Mouse (Mus musculus) lung, embryonic 15.5 days (tissue): ENCODE results near the gene Syt11. TPM values are rescaled to one million over a fixed set of nuclear protein-coding genes. Genes with fewer than 3 reads are reported as not detected.
"Not testable (repeated sequence)": the region's sequence is repeated elsewhere in the genome, so short reads cannot be mapped to it uniquely, and the experiment has no call there.

ENCODE experiments used
- ATAC-seq: fragments of 200-750 bp; cut with Nextera tagmentation; 2 replicates; pipeline ENCODE4 v1.8.0; 2017; ENCODE audit warnings: moderate number of reproducible peaks, borderline replicate concordance; ENCODE audit not compliant: low FRiP score, low TSS enrichment; ENCODE audit errors: extremely low read depth
- H3K27ac ChIP-seq: fragments of 300-500 bp; sonication (generic); 2 replicates; pipeline ENCODE4 v1.5.1; 2015; ENCODE audit warnings: moderate library complexity, mild to moderate bottlenecking, inconsistent platforms
- H3K27me3 ChIP-seq: fragments of 300-500 bp; sonication (generic); 2 replicates; pipeline ENCODE4 v1.6.1; 2015; ENCODE audit warnings: inconsistent platforms
- H3K36me3 ChIP-seq: fragments of 300-500 bp; sonication (generic); 2 replicates; pipeline ENCODE4 v1.6.1; 2015; ENCODE audit warnings: inconsistent platforms
- H3K4me1 ChIP-seq: fragments of 300-500 bp; sonication (generic); 2 replicates; pipeline ENCODE4 v1.6.1; 2015; ENCODE audit warnings: inconsistent platforms
- H3K4me2 ChIP-seq: fragments of 300-500 bp; sonication (generic); 2 replicates; pipeline ENCODE4 v1.6.1; 2015; ENCODE audit warnings: inconsistent platforms, mild to moderate bottlenecking, moderate library complexity
- H3K4me3 ChIP-seq: fragments of 300-500 bp; sonication (generic); 2 replicates; pipeline ENCODE4 v1.5.1; 2015; ENCODE audit warnings: mild to moderate bottlenecking, inconsistent platforms
- H3K9ac ChIP-seq: fragments of 300-500 bp; sonication (generic); 2 replicates; pipeline ENCODE4 v1.6.1; 2015; ENCODE audit warnings: inconsistent platforms
- H3K9me3 ChIP-seq: fragments of 300-500 bp; sonication (generic); 2 replicates; pipeline ENCODE4 v1.6.1; 2016; ENCODE audit warnings: inconsistent platforms
- WGBS: fragments of 180-500 bp; shearing (Covaris S2); methylation state at CpG from one replicate; pipeline ENCODE4 v1.1.7; 2015; 5-methylcytosine and 5-hydroxymethylcytosine counted together
- polyA plus RNA-seq: library from polyadenylated mRNA; unstranded; fragments of >200 nt; fragmentation: Nextera tagmentation; extraction: Ambion mirVana; gene quantifications from 2 replicates; pipeline ENCODE4 v1.2.1, GENCODE M21; 2015

Syt11 gene
- polyA plus RNA-seq = 7.5 and 7.7 TPM in 2 replicates

- H3K27ac ChIP-seq = 0 out of 2 replicates have a peak within 1 kb of the TSS, but pooled peaks have one; percentile 38
Measured at GRCm38 (mm10) chr3:88774939-88775841, at the start of gene Syt11. Gene Syt11 (minus strand): TSS chr3:88775164.

GRCm38 (mm10) chr3:88803910-88804540 is 29.1 kb upstream of the Syt11 start:
- Histone ChIP-seq H3K27me3 (no peaks in the 10 kb centered on the region), H3K9me3 (no peaks in the 10 kb centered on the region), H3K4me2 (no peak overlapping the region), H3K27ac (no peak overlapping the region), H3K4me3 (no peak overlapping the region), H3K4me1 (no peaks in the 10 kb centered on the region), H3K36me3 (peaks cover 12% of the 10 kb centered on the region), H3K9ac (no peak overlapping the region)
- WGBS = 86% methylated on average over 5 of the region's 5 CpGs
- no peak for ATAC-seq

More at GRCm38 (mm10) chr3:88774939-88775841, at the start of gene Syt11:
- Histone ChIP-seq H3K4me2 (peak within 1 kb of the TSS; percentile 50), H3K4me3 (peak within 1 kb of the TSS; percentile 43), H3K9ac (peak within 1 kb of the TSS; percentile 34)
- H3K4me1 ChIP-seq, H3K36me3 ChIP-seq, H3K27me3 ChIP-seq, H3K9me3 ChIP-seq: not testable (repeated sequence)
- ATAC-seq = peak; percentile 77
- WGBS = 4% methylated on average over 40 of the region's 51 CpGs

- not testable (repeated sequence) for H3K4me1 ChIP-seq, H3K9me3 ChIP-seq, H3K4me3 ChIP-seq, H3K27ac ChIP-seq, ATAC-seq, H3K9ac ChIP-seq, H3K4me2 ChIP-seq, H3K36me3 ChIP-seq, H3K27me3 ChIP-seq
- WGBS = 76% methylated on average over 6 of the region's 6 CpGs
Measured at GRCm38 (mm10) chr3:88797507-88797906, 22.5 kb upstream of the Syt11 start.

GRCm38 (mm10) chr3:88788033-88788432 is 13.1 kb upstream of the Syt11 start:
- H3K9ac ChIP-seq, H3K4me2 ChIP-seq, H3K9me3 ChIP-seq, H3K27ac ChIP-seq, H3K4me3 ChIP-seq, H3K27me3 ChIP-seq, ATAC-seq, H3K4me1 ChIP-seq, H3K36me3 ChIP-seq: not testable (repeated sequence)
- WGBS = 100% methylated on average over 1 of the region's 4 CpGs

- not testable (repeated sequence) for ATAC-seq, H3K36me3 ChIP-seq, H3K9me3 ChIP-seq, H3K27ac ChIP-seq, H3K27me3 ChIP-seq, H3K4me2 ChIP-seq, H3K4me1 ChIP-seq, H3K4me3 ChIP-seq, H3K9ac ChIP-seq
- no CpG with 5 or more reads among the region's 8 CpGs for WGBS
Measured at GRCm38 (mm10) chr3:88786805-88787204, 11.8 kb upstream of the Syt11 start.

- WGBS = 92% methylated on average over 1 of the region's 4 CpGs
- not testable (repeated sequence) for ATAC-seq, H3K27ac ChIP-seq, H3K4me2 ChIP-seq, H3K4me1 ChIP-seq, H3K27me3 ChIP-seq, H3K9me3 ChIP-seq, H3K36me3 ChIP-seq, H3K4me3 ChIP-seq, H3K9ac ChIP-seq
Measured at GRCm38 (mm10) chr3:88786323-88786722, 11.4 kb upstream of the Syt11 start.

- ATAC-seq = no peak
- Histone ChIP-seq H3K36me3 (0 out of 2 replicates have a peak, but pooled peaks cover 4% of the 10 kb centered on the region), H3K9ac (no peak overlapping the region), H3K4me1 (no peaks in the 10 kb centered on the region), H3K27ac (no peak overlapping the region), H3K4me2 (no peak overlapping the region), H3K27me3 (no peaks in the 10 kb centered on the region), H3K4me3 (no peak overlapping the region), H3K9me3 (no peaks in the 10 kb centered on the region)
- WGBS = 87% methylated on average over 5 of the region's 5 CpGs
Measured at GRCm38 (mm10) chr3:88784889-88785288, 9.9 kb upstream of the Syt11 start.

GRCm38 (mm10) chr3:88773163-88773562 is 1.8 kb downstream of the Syt11 start:
- 89% methylated on average over 6 of the region's 6 CpGs for WGBS
- H3K36me3 ChIP-seq, H3K9ac ChIP-seq, H3K4me3 ChIP-seq, H3K9me3 ChIP-seq, ATAC-seq, H3K27ac ChIP-seq, H3K4me1 ChIP-seq, H3K27me3 ChIP-seq, H3K4me2 ChIP-seq: not testable (repeated sequence)

GRCm38 (mm10) chr3:88772399-88772798 is 2.6 kb downstream of the Syt11 start:
- H3K36me3 ChIP-seq, H3K9ac ChIP-seq, H3K4me3 ChIP-seq, H3K4me1 ChIP-seq, H3K27me3 ChIP-seq, H3K27ac ChIP-seq, H3K9me3 ChIP-seq: not testable (repeated sequence)
- H3K4me2 ChIP-seq = peak overlapping the region; percentile 35; the same call in 1 of the 2 replicates
- 2% methylated on average over 19 of the region's 19 CpGs for WGBS
- ATAC-seq = peak; percentile 46; the same call in 1 of the 2 replicates

GRCm38 (mm10) chr3:88771941-88772280 is 3.1 kb downstream of the Syt11 start:
- Histone ChIP-seq H3K27ac (peak overlapping the region; percentile 66), H3K4me2 (peak overlapping the region; percentile 56), H3K4me3 (peak overlapping the region; percentile 31)
- 8% methylated on average over 3 of the region's 6 CpGs for WGBS
- not testable (repeated sequence) for ATAC-seq, H3K27me3 ChIP-seq, H3K4me1 ChIP-seq, H3K9ac ChIP-seq, H3K36me3 ChIP-seq, H3K9me3 ChIP-seq

GRCm38 (mm10) chr3:88771189-88771940 is 3.6 kb downstream of the Syt11 start:
- H3K9ac ChIP-seq = not testable (repeated sequence)

More at GRCm38 (mm10) chr3:88771189-88771940, 3.6 kb downstream of the Syt11 start:
- ATAC-seq = peak; percentile 74
- H3K4me3 ChIP-seq = peak overlapping the region; percentile 31
- H3K27me3 ChIP-seq, H3K9me3 ChIP-seq, H3K36me3 ChIP-seq, H3K4me1 ChIP-seq: not testable (repeated sequence)
- H3K4me2 ChIP-seq = peak overlapping the region; percentile 56
- peak overlapping the region; percentile 66 for H3K27ac ChIP-seq
- 2% methylated on average over 20 of the region's 28 CpGs for WGBS
